Mouse (Mus musculus) adrenal gland (tissue): ENCODE results near the gene Mrpl41.
"Not testable (repeated sequence)": the region's sequence is repeated elsewhere in the genome, so short reads cannot be mapped to it uniquely, and the experiment has no call there.

Experiments used
- intact Hi-C: fragments of 180-260 bp; cut with DNase I; formaldehyde crosslinking; loops from one replicate; pipeline ENCODE4 v1.15.1; 2025
- long read RNA-seq, 2 experiments: library from polyadenylated mRNA; unstranded; transcript quantifications; one replicate each; pipeline ENCODE4 v2.0.0; 2020; ENCODE audit warnings: borderline replicate concordance in 1 of 2; ENCODE audit not compliant: insufficient replicate concordance in 1 of 2

Gene Mrpl41
- long read RNA-seq, experiment 1, transcript Mrpl41-201 (2 exons, 776 nt) = major isoform, 112 of 117 reads
- long read RNA-seq, experiment 1, partial matches to known transcripts = 0 of 117 reads
- long read RNA-seq, experiment 1, other reads (novel, unspliced or antisense) = 5 of 117 reads
- long read RNA-seq, experiment 2, transcript Mrpl41-201 (2 exons, 776 nt) = major isoform, 116 of 127 reads
- long read RNA-seq, experiment 2, partial matches to known transcripts = 0 of 127 reads
- long read RNA-seq, experiment 2, other reads (novel, unspliced or antisense) = 11 of 127 reads

DNA sequence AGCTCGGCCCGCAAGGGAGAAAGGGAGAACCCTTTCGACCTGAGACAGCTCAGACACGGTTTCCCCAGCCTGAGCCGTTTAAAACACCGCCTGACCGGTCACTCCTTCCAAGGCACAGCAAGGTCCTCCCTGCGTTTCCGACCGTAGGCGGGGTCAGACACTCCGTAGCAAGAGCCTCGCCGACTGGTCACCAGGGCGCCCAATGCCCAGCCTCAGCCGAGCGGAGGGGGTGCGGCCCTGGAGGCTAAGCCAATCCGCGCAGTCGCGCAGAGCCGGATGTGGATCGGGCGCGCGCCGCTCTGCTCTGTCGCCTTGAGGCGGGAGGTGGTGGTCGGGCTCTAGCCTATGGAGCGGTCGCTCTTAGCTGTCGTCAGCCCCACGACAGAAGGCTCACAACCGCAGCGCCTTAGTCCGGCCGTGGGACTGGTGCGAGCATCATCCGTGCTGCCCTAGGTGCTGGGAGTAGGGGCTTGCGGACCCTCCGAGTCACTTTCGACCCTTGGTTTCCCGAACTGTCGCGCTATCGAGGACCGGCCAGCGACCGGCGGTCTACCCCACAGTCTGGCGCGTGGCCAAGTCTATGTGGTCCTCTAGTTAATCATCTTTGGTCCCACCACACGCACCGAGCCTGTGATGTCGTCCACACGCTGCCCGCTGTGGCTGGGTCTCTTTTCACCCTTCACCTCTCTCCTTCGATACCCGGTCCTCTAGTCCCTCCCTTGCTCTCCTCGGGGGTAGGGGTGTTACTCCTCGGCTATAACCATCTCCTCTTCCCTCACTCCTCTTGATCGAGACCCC lies at the start of gene Mrpl41:
Mrpl41 (minus strand) TSS at position 193 of the 798 bp plus-strand sequence.
- intact Hi-C loops = no loop called here

DNA sequence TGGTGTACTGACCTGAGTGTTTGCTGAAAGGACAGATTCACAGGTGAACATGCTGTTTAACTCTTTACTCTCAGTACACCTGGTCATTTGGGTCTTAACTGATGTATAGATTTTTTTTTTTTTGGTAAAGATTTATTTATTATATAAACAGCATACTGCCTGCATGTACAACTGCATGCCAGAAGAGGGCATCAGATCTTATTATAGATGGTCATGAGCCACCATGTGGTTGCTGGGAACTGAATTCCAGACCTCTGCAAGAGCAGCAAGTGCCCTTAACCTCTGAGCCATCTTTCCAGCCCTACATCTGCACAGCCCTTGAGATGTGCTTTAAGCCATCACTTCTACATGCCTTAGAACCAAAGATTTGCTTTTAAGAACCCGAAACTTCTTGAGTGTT lies 47.8 kb upstream of the Mrpl41 start:
- intact Hi-C loops = no loop called here

DNA sequence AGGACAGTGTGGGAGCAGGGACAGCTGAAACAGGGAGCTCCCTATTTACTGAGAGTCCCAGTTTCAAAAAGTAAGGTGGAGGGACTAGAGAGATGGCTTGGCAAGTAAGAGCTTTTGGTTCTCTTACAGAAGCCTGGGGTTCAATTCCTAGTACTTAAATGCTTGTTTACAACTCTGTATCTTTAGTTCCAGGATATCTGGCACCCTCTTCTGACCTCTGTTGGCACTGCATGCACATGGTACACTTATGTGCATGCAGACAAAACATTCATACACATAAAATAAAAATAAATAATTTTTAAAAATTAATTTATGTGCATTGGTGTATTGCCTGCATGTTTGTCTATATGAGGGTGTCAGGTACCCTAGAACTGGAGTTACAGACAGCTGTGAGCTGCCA lies 33.4 kb upstream of the Mrpl41 start:
- intact Hi-C loops = no loop called here

- intact Hi-C loops = no loop called here
Observed at GRCm38 (mm10) chr2:25006767-25007166, 31.9 kb upstream of the Mrpl41 start.

- intact Hi-C loops = no loop called here
Observed at GRCm38 (mm10) chr2:25003946-25004786, 29.3 kb upstream of the Mrpl41 start.

GRCm38 (mm10) chr2:25000544-25001235 lies 25.8 kb upstream of the Mrpl41 start:
- intact Hi-C loops = no loop called here

GRCm38 (mm10) chr2:24996471-24996870 lies 21.6 kb upstream of the Mrpl41 start:
- intact Hi-C loops = loop anchor here (5.0 kb wide), 1 partner anchor 34 kb away; the partner anchor contains the start of gene Dph7

DNA sequence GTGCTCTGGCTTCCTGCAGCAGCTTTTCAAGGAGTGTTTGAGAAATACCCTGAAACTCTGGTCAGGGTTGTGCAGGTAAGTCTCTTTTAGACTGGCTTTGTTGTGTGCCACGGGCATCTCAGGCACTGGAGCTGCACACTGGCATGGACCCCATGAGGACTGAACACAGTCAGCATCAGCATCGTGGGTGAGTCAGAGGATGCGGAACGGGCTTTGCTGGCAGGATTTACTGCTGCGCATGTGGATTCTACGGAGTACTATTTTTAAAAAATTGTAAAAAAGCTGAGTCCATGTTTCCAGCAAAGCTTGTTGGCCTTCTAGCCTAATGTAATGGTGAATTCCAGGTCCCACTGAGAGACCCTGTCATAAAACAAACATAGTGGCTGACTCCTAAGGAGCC lies 20.4 kb upstream of the Mrpl41 start:
- intact Hi-C loops = loop anchor here (5.0 kb wide), 1 partner anchor 33 kb away; the partner anchor contains the start of gene Dph7

DNA sequence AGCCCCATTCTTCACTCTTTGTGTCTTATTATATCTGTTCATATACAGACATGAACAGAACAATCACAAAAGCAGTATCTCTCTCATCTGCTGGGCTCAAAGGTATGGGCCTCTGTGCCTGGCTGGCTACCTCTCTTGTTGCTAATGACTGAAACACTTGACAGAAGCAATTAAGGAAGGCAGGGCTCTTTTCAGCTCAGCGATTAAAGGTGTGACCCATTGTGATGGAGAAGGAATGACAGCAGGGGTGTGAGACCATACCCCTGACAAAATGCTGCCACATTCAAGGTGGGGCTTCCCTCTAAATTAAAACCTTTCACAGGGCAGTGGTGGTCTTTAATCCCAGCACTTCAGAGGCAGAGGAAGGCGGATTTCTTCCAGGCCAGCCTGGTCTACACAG lies 12.9 kb upstream of the Mrpl41 start:
- intact Hi-C loops = no loop called here

DNA sequence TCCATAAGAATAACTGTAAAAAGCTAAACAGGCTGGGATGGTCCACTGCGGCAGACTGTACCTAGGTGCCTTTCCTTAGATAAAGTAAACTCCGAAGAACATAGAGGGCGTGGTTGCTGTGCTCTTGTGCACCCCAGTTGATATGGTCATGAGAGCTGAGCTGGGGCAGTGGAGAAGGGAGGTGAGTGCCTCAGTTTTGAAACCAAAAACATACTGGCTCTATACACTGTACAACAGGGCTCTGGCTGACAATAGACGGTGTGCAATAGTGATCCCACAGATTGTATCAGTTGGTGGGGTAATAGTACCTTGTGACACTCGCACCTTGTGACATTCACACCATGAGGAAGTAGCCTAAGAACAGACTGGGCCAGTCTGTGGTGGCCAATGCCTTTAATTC lies 2.1 kb upstream of the Mrpl41 start:
- intact Hi-C loops = no loop called here

DNA sequence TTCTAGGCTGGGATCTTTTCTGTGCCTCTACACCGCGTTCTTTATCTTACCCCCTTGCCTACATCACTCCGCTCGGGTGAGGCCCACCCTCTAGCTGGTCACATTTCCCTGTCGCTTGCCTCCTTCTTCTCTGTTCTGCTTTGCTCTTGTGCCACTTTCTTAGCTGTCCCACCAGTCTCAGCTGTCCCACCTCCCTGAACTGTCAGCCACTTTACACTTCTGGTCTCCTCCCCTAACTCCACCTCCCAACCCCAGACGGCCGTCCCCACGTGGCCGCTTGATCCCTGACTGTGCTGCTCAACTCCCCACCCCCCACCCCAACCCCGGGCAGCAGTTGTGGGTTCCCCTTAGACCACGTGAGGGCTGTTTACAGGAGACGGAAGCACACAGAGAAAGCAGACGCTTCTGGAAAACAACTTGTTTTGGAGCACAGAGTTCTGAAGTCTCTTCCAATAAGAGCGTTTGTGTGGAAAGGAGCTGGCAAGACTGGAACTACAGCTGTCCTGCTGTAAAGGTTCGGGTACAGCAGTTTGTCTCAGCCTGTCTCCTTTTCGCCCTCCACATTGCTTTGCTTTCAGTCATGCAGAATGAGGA lies 903 bp upstream of the Mrpl41 start, which contains the start of gene Pnpla7:
Pnpla7 (plus strand) TSS at position 330 of the 594 bp plus-strand sequence.
- intact Hi-C loops = no loop called here

GRCm38 (mm10) chr2:24974452-24974851 lies 446 bp downstream of the Mrpl41 start:
- intact Hi-C loops = not testable (repeated sequence)

- intact Hi-C loops = no loop called here
Observed at GRCm38 (mm10) chr2:24970386-24970785, 4.5 kb downstream of the Mrpl41 start.

- intact Hi-C loops = loop anchor here (5.0 kb wide), 1 partner anchor 35 kb away; no protein-coding TSS in a partner anchor
Observed at GRCm38 (mm10) chr2:24962304-24963000, 12.4 kb downstream of the Mrpl41 start, which contains the start of gene Dph7. Gene Dph7 (plus strand): TSS chr2:24962400.

- intact Hi-C loops = loop anchor here (5.0 kb wide), 1 partner anchor 36 kb away; no protein-coding TSS in a partner anchor
Observed at GRCm38 (mm10) chr2:24960910-24961309, 14.0 kb downstream of the Mrpl41 start.

DNA sequence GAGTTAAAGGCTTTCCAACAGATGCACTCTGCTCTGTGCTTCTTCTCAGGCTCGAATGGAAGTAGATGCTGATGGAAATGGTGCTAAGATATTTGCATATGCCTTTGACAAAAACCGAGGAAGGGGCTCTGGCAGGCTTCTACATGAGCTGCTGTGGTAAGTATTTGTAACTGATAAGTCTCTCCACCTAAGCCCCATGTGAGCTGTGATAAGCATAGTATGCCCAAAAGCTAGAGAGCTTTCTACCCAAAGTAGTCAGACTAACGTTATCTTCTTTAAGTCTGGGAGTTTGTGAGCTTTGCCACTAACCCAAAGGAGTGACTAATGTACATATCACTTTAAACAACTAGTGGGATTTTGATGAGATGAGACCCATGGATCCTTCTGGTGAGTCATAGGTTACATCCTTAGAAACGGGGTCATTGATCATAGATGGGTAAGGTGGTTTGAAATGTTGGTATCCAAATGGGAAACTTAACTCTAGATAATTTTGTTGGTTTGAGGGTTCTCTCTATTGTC lies 22.3 kb downstream of the Mrpl41 start:
- intact Hi-C loops = no loop called here

- intact Hi-C loops = no loop called here
Observed at GRCm38 (mm10) chr2:24950189-24950535, 24.7 kb downstream of the Mrpl41 start.

- intact Hi-C loops = no loop called here
Observed at GRCm38 (mm10) chr2:24949421-24950188, 25.3 kb downstream of the Mrpl41 start, which contains the start of gene Zmynd19. Gene Zmynd19 (plus strand): TSS chr2:24949792.

DNA sequence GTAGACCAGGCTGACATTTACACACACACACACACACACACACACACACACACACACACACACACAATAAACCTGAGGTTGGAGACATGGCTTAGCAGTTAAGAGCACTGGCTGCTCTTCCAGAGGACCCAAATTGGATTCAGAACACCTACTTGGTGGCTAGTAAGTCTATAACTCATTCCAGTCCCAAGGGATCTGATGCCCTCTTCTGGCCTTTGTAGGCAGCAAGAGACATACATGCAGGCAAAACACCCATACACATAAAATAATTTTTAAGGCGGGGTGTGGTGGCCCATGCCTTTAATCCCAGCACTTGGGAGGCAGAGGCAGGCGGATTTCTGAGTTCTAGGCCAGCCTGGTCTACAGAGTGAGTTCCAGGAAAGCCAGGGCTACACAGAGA lies 30.6 kb downstream of the Mrpl41 start:
- intact Hi-C loops = not testable (repeated sequence)
